Mouse (Mus musculus): ENCODE measurements around the gene Hist1h2br.
"Not testable (repeated sequence)": the region's sequence is repeated elsewhere in the genome, so short reads cannot be mapped to it uniquely, and the experiment has no call there.

DNA sequence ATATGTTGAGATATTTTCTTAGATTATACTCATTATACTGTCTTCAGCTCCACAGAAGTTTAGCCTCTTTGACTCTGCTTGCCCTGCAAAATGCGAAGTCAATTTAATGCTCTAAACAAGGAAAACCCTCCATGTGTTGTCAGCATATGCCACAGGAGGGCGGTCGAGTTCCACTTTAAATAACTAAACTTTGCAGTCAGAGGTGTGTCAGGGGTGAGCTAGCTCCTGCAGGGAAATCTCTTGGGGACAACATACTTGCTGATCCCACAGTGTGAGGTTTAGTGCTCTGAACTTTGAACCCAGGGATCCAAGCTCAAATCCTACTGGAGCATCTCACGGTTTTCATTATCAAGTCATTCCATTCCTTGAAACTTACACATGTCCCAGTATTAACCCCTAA, 7.0 kb downstream of the Hist1h2br start:
- not testable (repeated sequence) for TF ChIP-seq POLR2A, CTCF (IDR thresholded peaks at IDR 0.05; ENCODE audit: extremely low read depth, insufficient read depth, low read length)

Measured in cortical plate, adult 2 months (tissue).